Mouse (Mus musculus): Measurements from ENCODE around the gene Sp9. TPM values are rescaled to one million over a fixed set of nuclear protein-coding genes. Genes with fewer than 3 reads are reported as not detected.

The Sp9 gene
- polyA plus RNA-seq, 1 experiment: 0.07 TPM

DNA sequence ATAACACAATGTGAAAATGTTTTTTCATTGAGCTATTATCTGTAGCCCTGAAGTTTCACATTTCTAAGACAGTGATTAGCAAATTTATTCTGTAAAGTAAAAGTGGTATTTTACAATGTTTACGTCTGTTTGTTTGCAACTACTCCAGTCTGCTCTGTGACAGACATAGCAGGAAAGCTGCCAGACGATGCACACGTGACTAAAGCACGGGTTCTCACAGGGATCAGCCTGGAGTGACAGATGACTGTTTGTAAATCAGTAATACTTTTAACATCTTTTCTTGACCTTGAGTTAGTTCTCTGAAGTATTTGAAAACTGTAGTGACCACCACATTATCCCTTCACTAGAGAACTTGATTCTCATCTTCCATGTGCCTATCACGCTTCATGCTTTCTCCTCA, 32.8 kb downstream of the Sp9 start:
- TF ChIP-seq POLR2A (IDR thresholded peaks at IDR 0.05; ENCODE audit: borderline replicate concordance, insufficient read depth, low read length) (no peak), CTCF (IDR thresholded peaks at IDR 0.05; ENCODE audit: borderline replicate concordance, insufficient read depth, low read depth, low read length) (no peak)
- no peak overlapping the region for H3K27ac ChIP-seq (ENCODE audit: insufficient read depth, low read length)
- WGBS: 87% methylated on average over 5 of the region's 5 CpGs
- H3K4me3 ChIP-seq (replicated peaks; ENCODE audit: insufficient read depth, low read depth, low read length): no peak overlapping the region
- DNase-seq: no peak
- H3K27me3 ChIP-seq (ENCODE audit: control insufficient read depth, insufficient read depth, low read length): no peaks in the 10 kb centered on the region
- H3K4me1 ChIP-seq (ENCODE audit: control insufficient read depth, insufficient read depth, low read length): no peaks in the 10 kb centered on the region

DNA sequence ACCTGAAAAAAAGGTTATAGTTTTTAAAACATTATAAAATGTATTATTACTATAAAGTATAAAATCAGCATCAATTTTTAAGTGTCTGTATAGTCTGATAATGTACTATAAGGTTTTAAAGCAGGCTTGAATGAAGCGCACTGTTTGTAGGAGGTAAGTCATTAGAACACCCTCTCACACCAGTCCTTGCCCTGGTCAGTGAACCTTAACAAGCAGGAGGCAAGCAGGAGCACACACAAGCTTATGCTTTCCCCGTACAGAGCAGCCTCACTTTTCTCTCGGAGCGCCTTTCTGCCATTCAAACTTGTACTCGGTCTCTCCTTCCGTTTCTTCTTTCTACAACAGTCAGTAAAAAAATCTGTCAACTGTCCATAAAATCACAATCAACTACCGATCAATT, 34.3 kb downstream of the Sp9 start:
- H3K4me1 ChIP-seq (ENCODE audit: control insufficient read depth, insufficient read depth, low read length): no peaks in the 10 kb centered on the region
- no peak for TF ChIP-seq CTCF (IDR thresholded peaks at IDR 0.05; ENCODE audit: borderline replicate concordance, insufficient read depth, low read depth, low read length)
- TF ChIP-seq POLR2A (IDR thresholded peaks at IDR 0.05; ENCODE audit: borderline replicate concordance, insufficient read depth, low read length): no peak
- H3K27ac ChIP-seq (ENCODE audit: insufficient read depth, low read length): no peak overlapping the region
- DNase-seq: no peak
- WGBS: 87% methylated on average over 7 of the region's 7 CpGs
- no peak overlapping the region for H3K4me3 ChIP-seq (replicated peaks; ENCODE audit: insufficient read depth, low read depth, low read length)
- no peaks in the 10 kb centered on the region for H3K27me3 ChIP-seq (ENCODE audit: control insufficient read depth, insufficient read depth, low read length)

DNA sequence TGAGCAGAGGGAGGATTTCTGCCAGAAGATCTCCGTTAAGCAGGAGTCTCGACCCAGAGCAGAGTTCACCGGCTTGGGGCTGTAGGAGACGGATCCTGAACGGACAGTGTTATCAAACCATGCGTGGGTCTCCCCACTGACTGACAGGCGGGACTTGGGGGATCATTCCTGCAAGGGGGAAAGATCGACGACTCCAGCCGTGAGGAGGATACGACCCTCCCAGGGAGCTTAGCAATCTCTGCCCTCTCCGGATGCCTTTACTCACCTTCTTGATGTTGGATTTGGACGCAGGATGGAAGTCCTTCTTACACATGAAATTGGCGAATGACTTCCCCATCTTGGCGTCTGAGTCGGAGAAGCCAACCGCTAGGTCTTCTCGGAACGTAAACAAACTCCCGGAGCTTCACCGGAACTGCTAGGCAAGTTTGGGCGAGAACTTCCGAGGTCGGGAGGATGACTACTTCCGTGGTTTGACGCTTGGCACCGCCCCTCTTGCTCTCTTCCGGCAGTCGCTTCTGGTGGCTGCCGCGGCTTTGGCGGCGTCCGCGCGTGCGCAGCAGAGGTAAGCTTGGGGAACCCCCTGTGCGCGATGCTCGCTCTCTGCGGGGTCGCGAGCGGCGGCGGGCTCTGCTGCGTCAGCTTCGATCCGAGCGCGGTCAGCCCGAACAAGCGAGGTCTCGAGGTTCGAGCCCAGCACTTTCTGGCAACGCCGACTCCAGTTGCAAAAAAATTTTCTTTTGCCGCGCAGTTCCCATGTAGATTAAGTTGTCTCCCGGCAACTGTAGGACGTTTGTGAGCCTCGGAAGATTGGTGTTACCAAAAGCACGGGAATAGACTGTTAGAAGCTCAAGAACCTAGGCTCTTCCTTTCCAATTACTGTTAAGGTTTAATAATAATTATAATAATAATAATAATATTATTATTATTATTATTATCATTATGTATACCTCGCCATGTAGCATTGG, 40.7 kb downstream of the Sp9 start, which contains the start of the genes Scrn3 and Cir1:
TSS of gene Scrn3 (plus strand) at position 450 of the 965 bp plus-strand sequence.
TSS of gene Cir1 (minus strand) at position 550 of the 965 bp plus-strand sequence.
- no peaks in the 10 kb centered on the region for H3K4me1 ChIP-seq (ENCODE audit: control insufficient read depth, insufficient read depth, low read length)
- TF ChIP-seq POLR2A (IDR thresholded peaks at IDR 0.05; ENCODE audit: borderline replicate concordance, insufficient read depth, low read length) (peak; percentile 79), CTCF (IDR thresholded peaks at IDR 0.05; ENCODE audit: borderline replicate concordance, insufficient read depth, low read depth, low read length) (no peak)
- H3K27ac ChIP-seq (ENCODE audit: insufficient read depth, low read length): peak within 1 kb of the TSS; percentile 55
- DNase-seq: peak; percentile 93 to 96
- peak within 1 kb of the TSS; percentile 70 for H3K4me3 ChIP-seq (replicated peaks; ENCODE audit: insufficient read depth, low read depth, low read length)
- WGBS: under 1% methylated on average over 64 of the region's 64 CpGs
- no peaks in the 10 kb centered on the region for H3K27me3 ChIP-seq (ENCODE audit: control insufficient read depth, insufficient read depth, low read length)

DNA sequence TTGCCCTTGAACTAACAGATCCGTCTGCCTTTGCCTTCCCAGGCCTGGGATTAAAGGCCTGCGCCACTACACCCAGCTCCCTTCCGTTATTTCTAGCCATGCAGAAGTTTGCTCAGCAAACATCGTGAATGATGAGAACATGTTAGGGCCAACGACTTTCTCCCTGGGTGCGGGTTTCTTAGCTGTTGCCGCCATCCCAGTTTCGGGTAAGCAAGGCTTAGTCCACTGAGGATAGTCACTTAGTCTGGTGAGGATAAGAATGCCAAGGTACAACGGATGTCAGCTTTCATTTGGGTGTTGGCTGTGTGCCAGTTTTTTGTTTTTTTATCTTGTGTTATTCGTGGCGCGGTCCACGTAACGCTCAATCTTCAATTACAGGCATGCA, 41.4 kb downstream of the Sp9 start:
- H3K27me3 ChIP-seq (ENCODE audit: control insufficient read depth, insufficient read depth, low read length): no peaks in the 10 kb centered on the region
- H3K27ac ChIP-seq (ENCODE audit: insufficient read depth, low read length): peak overlapping the region; percentile 29
- no peaks in the 10 kb centered on the region for H3K4me1 ChIP-seq (ENCODE audit: control insufficient read depth, insufficient read depth, low read length)
- WGBS: 10% methylated on average over 14 of the region's 14 CpGs
- H3K4me3 ChIP-seq (replicated peaks; ENCODE audit: insufficient read depth, low read depth, low read length): peak overlapping the region; percentile 70
- TF ChIP-seq CTCF (IDR thresholded peaks at IDR 0.05; ENCODE audit: borderline replicate concordance, insufficient read depth, low read depth, low read length) (no peak), POLR2A (IDR thresholded peaks at IDR 0.05; ENCODE audit: borderline replicate concordance, insufficient read depth, low read length) (no peak)
- peak; percentile 60 to 69 for DNase-seq

DNA sequence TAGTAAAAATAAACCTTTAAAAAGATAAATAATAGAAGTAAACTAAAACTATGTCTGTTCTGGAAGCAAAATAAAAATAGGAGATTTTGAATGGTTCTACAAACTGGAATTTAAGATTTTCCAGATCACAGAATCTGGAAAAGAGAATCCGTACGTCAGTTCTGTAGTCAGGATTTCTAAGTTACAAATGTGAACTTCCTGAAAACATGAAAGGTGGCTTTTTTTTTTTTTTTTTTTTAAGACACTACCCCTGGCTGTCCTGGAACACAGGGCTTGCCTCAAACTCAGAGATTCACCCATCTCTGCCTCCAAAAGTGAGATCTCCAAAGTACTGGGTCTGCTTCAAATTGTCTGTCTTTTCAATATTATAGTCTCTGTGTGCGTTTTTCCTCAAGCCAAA, 42.6 kb downstream of the Sp9 start:
- Histone ChIP-seq H3K4me1 (ENCODE audit: control insufficient read depth, insufficient read depth, low read length) (no peaks in the 10 kb centered on the region), H3K27ac (ENCODE audit: insufficient read depth, low read length) (no peak overlapping the region), H3K27me3 (ENCODE audit: control insufficient read depth, insufficient read depth, low read length) (no peaks in the 10 kb centered on the region), H3K4me3 (replicated peaks; ENCODE audit: insufficient read depth, low read depth, low read length) (no peak overlapping the region)
- no peak for DNase-seq
- WGBS: 94% methylated on average over 3 of the region's 3 CpGs
- TF ChIP-seq POLR2A (IDR thresholded peaks at IDR 0.05; ENCODE audit: borderline replicate concordance, insufficient read depth, low read length) (no peak), CTCF (IDR thresholded peaks at IDR 0.05; ENCODE audit: borderline replicate concordance, insufficient read depth, low read depth, low read length) (no peak)

DNA sequence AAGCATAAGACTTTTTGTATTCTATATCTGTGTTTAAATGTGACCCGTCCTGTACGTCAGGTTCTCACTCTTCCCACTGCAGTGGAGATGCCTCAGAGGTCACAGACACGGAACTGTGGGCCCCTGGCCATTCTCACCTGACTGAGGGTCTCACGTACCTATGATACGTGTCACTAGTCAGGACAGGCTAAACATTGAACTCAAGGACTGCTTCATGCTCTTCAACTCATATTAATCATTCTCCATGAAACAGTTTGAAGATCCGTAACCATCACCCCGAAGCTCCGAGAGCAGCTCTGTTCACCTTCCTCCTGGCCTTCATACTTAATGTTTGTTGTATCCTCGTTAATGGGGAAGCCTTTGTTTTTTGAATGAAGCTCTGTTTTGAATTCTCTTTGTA, 45.7 kb downstream of the Sp9 start:
- 94% methylated on average over 9 of the region's 9 CpGs for WGBS
- no peaks in the 10 kb centered on the region for H3K27me3 ChIP-seq (ENCODE audit: control insufficient read depth, insufficient read depth, low read length)
- no peak overlapping the region for H3K27ac ChIP-seq (ENCODE audit: insufficient read depth, low read length)
- peaks cover 7% of the 10 kb centered on the region for H3K4me1 ChIP-seq (ENCODE audit: control insufficient read depth, insufficient read depth, low read length)
- no peak for TF ChIP-seq POLR2A (IDR thresholded peaks at IDR 0.05; ENCODE audit: borderline replicate concordance, insufficient read depth, low read length)
- no peak for TF ChIP-seq CTCF (IDR thresholded peaks at IDR 0.05; ENCODE audit: borderline replicate concordance, insufficient read depth, low read depth, low read length)
- H3K4me3 ChIP-seq (replicated peaks; ENCODE audit: insufficient read depth, low read depth, low read length): no peak overlapping the region
- DNase-seq: no peak

DNA sequence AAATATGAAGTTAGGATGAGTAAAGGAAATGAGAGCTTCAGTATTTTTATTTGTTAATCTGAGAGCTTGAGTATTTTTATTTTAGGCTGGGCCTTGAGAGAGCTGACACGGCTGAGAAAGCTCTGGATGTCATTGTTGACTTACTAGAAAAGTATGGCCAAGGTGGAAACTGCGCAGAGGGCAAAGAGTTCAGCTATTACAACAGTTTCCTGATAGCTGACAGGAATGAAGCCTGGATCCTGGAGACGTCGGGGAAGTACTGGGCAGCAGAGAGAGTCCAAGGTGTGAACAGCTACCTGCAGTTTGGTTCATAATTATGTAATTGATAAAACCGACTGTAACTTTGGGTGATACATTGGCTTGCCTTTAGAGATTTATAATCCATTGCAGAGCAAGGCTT, 47.5 kb downstream of the Sp9 start:
- DNase-seq: no peak
- Histone ChIP-seq H3K4me3 (replicated peaks; ENCODE audit: insufficient read depth, low read depth, low read length) (no peak overlapping the region), H3K27ac (ENCODE audit: insufficient read depth, low read length) (no peak overlapping the region), H3K27me3 (ENCODE audit: control insufficient read depth, insufficient read depth, low read length) (no peaks in the 10 kb centered on the region), H3K4me1 (ENCODE audit: control insufficient read depth, insufficient read depth, low read length) (peaks cover 7% of the 10 kb centered on the region)
- TF ChIP-seq POLR2A (IDR thresholded peaks at IDR 0.05; ENCODE audit: borderline replicate concordance, insufficient read depth, low read length): no peak
- TF ChIP-seq CTCF (IDR thresholded peaks at IDR 0.05; ENCODE audit: borderline replicate concordance, insufficient read depth, low read depth, low read length): no peak
- 87% methylated on average over 5 of the region's 5 CpGs for WGBS

DNA sequence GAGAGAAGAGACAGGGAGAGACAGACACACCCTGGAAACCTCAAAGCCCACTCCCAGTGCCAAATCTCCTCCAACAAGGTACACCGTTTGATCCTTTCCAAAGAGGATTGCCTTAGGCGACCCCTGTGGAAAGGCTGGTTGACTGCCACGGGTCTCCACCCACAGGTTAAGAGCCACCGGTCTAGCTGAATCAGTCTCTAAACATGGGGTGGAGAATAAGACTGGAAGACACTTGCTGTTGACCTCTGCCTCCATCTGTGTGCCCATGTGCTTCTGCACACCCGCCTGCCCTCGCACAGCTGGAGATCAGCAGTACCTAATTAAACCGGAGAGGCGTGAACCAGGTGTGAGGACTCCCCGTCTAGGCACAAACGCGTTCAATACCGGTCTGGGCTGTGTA, 51.3 kb downstream of the Sp9 start:
- Histone ChIP-seq H3K27ac (ENCODE audit: insufficient read depth, low read length) (no peak overlapping the region), H3K27me3 (ENCODE audit: control insufficient read depth, insufficient read depth, low read length) (no peaks in the 10 kb centered on the region), H3K4me3 (replicated peaks; ENCODE audit: insufficient read depth, low read depth, low read length) (no peak overlapping the region), H3K4me1 (ENCODE audit: control insufficient read depth, insufficient read depth, low read length) (peaks cover 7% of the 10 kb centered on the region)
- WGBS: 61% methylated on average over 12 of the region's 12 CpGs
- no peak for DNase-seq
- TF ChIP-seq POLR2A (IDR thresholded peaks at IDR 0.05; ENCODE audit: borderline replicate concordance, insufficient read depth, low read length) (no peak), CTCF (IDR thresholded peaks at IDR 0.05; ENCODE audit: borderline replicate concordance, insufficient read depth, low read depth, low read length) (no peak)
